Mouse (Mus musculus) intestine, embryonic 14.5 days (tissue): ENCODE data around the gene Tfrc. TPM values are rescaled to one million over a fixed set of nuclear protein-coding genes. Genes with fewer than 3 reads are reported as not detected.
A peak's percentile ranks its signal among the peaks of the same experiment; 100 is the strongest.

ENCODE experiments used
- ATAC-seq: fragments of 200-750 bp; cut with Nextera tagmentation; replicated peaks from 2 replicates; pipeline ENCODE4 v1.8.0; 2017; ENCODE audit warnings: low read depth, moderate number of reproducible peaks, moderate TSS enrichment, moderate library complexity; ENCODE audit not compliant: low FRiP score, low TSS enrichment
- DNase-seq: peaks from one replicate; pipeline ENCODE4 v3.0.0-alpha.2; 2018; ENCODE audit warnings: low spot score
- H3K27ac ChIP-seq: fragments of 300-500 bp; sonication (generic); 2 replicates; pipeline ENCODE4 v1.5.1; 2014; ENCODE audit warnings: low read depth, mild to moderate bottlenecking, control low read depth
- H3K27me3 ChIP-seq: fragments of 300-500 bp; sonication (generic); replicated peaks from 2 replicates; pipeline ENCODE4 v1.6.1; 2014; ENCODE audit warnings: low read length, control low read depth; ENCODE audit not compliant: control insufficient read depth, insufficient read depth
- H3K36me3 ChIP-seq: fragments of 300-500 bp; sonication (generic); 2 replicates; pipeline ENCODE4 v1.6.1; 2014; ENCODE audit warnings: low read length, control low read depth; ENCODE audit not compliant: control insufficient read depth, insufficient read depth
- H3K4me1 ChIP-seq: fragments of 300-500 bp; sonication (generic); replicated peaks from 2 replicates; pipeline ENCODE4 v1.6.1; 2014; ENCODE audit warnings: low read length, control low read depth, mixed read lengths; ENCODE audit not compliant: control insufficient read depth, insufficient read depth
- H3K4me2 ChIP-seq: fragments of 300-500 bp; sonication (generic); 2 replicates; pipeline ENCODE4 v1.6.1; 2014; ENCODE audit warnings: low read length
- H3K4me3 ChIP-seq: fragments of 300-500 bp; sonication (generic); 2 replicates; pipeline ENCODE4 v1.5.1; 2014; ENCODE audit warnings: low read depth, low read length, control low read depth, mixed read lengths
- H3K9ac ChIP-seq: fragments of 300-500 bp; sonication (generic); 2 replicates; pipeline ENCODE4 v1.6.1; 2014; ENCODE audit warnings: mild to moderate bottlenecking, low read length
- H3K9me3 ChIP-seq: fragments of 300-500 bp; sonication (generic); 2 replicates; pipeline ENCODE4 v1.6.1; 2016; ENCODE audit warnings: low read length, control low read depth; ENCODE audit not compliant: control insufficient read depth
- WGBS: fragments of 180-500 bp; shearing (Covaris S2); extraction: QIAGEN DNeasy Blood & Tissue Kit; methylation state at CpG from one replicate; pipeline ENCODE4 v1.1.7; 2014; 5-methylcytosine and 5-hydroxymethylcytosine counted together
- polyA plus RNA-seq: library from polyadenylated mRNA; unstranded; fragments of >200 nt; fragmentation: Nextera tagmentation; extraction: Ambion mirVana; gene quantifications from 2 replicates; pipeline ENCODE4 v1.2.1, GENCODE M21; 2014

The Tfrc gene
- 140 and 162 TPM in 2 replicates for polyA plus RNA-seq

DNA sequence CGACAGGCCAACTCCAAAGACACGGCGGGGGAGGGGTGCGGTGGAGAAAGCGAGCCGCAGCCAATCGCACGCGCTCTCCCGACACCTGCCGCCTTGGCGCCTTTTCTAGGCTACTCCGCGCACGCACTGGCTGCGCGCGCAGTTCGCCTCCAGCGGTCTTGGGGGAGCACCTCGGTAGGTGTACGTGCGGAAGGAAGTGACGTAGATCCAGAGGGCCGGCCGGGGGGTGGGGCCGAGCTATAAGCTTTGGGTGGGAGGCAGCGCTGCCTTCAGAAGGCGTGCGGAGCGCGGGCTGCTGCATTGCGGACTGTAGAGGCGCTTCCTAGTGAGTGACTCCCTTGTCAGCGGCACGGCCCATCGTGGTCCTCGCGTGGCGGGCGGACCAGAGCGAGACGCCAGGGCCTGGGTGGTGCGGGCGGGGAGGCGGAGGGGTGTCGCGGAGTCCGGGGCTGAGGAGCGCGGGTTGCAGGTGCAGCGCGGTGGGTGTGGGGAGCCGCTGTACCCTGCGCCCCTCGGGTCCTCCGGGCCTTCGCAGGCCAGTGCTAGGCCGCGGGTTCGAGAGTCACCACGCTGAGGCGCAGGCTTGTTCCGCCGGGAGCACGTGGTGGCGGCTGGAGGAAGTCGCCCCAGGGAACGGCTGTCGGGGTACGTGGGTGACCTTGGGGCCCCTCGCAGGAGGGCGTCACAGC is at the start of gene Tfrc:
TSS of gene Tfrc (plus strand) at position 209 of the 689 bp plus-strand sequence.
- peak; percentile 98 for DNase-seq
- peak within 1 kb of the TSS; percentile 59 for H3K4me3 ChIP-seq
- peak; percentile 98 for ATAC-seq
- peak within 1 kb of the TSS; percentile 73 for H3K4me2 ChIP-seq
- H3K27ac ChIP-seq: peak within 1 kb of the TSS; percentile 88
- H3K9me3 ChIP-seq: no peaks in the 10 kb centered on the region
- WGBS: under 1% methylated on average over 72 of the region's 73 CpGs
- H3K27me3 ChIP-seq: no peaks in the 10 kb centered on the region
- peak within 1 kb of the TSS; percentile 62 for H3K9ac ChIP-seq
- no peaks in the 10 kb centered on the region for H3K36me3 ChIP-seq
- H3K4me1 ChIP-seq: no peaks in the 10 kb centered on the region

- H3K4me1 ChIP-seq: no peaks in the 10 kb centered on the region
- ATAC-seq (no peak), DNase-seq (no peak)
- H3K9me3 ChIP-seq: no peaks in the 10 kb centered on the region
- WGBS: 62% methylated on average over 4 of the region's 4 CpGs
- H3K9ac ChIP-seq: no peak overlapping the region
- H3K4me2 ChIP-seq: no peak overlapping the region
- no peak overlapping the region for H3K4me3 ChIP-seq
- no peak overlapping the region for H3K27ac ChIP-seq
- H3K36me3 ChIP-seq: no peaks in the 10 kb centered on the region
- H3K27me3 ChIP-seq: no peaks in the 10 kb centered on the region
These were observed 49.2 kb upstream of the Tfrc start for GRCm38 (mm10) chr16:32559493-32559892.

DNA sequence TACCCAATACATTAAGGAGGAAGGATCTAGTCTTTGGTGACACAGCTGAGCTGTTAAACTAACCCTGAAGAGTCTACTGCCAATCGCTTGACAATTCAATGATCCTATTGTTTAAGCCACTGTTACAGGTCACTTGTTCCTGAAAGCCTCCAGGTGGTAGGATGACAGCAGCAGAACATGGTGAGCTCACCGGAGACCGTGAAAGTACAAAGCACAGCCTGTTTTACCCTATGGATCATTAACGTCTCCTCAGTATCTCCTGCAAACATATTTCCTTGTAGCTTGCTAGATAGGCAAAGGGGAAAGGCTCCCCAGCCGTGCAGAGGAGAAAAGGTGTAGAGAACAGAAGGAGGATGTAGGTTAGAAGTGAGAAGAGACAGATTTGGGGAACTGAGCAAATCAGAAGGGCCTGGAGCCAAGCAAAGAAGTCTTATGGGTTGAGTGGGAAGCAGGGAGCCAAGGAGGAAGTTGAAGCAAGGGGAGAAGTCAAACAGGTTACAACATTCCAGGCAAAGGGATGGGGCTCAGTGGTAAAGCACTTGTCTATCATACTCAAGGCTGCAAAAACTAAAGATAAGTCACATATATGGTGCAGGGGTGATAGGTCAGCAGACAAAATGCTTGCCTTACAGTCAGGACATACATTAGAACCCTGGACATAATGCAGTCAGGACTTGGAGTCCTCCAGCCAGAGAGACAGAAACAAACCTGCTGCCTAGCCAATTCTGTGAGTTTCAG is 45.5 kb upstream of the Tfrc start:
- H3K4me3 ChIP-seq: no peak overlapping the region
- no peak overlapping the region for H3K9ac ChIP-seq
- H3K36me3 ChIP-seq: no peaks in the 10 kb centered on the region
- no peaks in the 10 kb centered on the region for H3K27me3 ChIP-seq
- ATAC-seq (peak; percentile 72; the same call in 1 of the 2 replicates), DNase-seq (no peak)
- H3K27ac ChIP-seq: peak overlapping the region; percentile 65
- H3K9me3 ChIP-seq: no peaks in the 10 kb centered on the region
- H3K4me2 ChIP-seq: no peak overlapping the region
- no peaks in the 10 kb centered on the region for H3K4me1 ChIP-seq
- WGBS: 66% methylated on average over 5 of the region's 5 CpGs

DNA sequence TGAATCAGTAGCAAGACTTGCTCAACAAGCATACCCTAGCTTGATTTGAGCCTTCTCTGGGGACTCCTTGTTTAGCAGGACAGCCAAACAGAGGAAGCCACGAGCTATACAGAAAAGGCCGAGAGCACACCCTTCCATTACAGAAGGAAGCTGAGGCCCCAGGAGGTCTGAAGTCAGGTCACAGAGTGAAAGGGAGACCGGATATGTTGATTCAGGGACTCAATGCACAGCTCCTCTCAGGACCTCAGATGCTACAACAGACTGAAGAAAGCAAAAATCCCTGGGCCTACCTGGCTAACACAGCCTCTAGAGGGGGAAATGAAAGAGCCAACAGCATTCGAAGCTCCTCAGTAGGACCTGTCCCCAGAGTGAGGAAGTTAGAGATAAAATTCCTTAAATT is 41.4 kb upstream of the Tfrc start:
- no peak overlapping the region for H3K9ac ChIP-seq
- ATAC-seq: no peak
- no peaks in the 10 kb centered on the region for H3K9me3 ChIP-seq
- no peak for DNase-seq
- H3K4me3 ChIP-seq: no peak overlapping the region
- H3K4me1 ChIP-seq: no peaks in the 10 kb centered on the region
- H3K27me3 ChIP-seq: no peaks in the 10 kb centered on the region
- no peak overlapping the region for H3K27ac ChIP-seq
- 73% methylated on average over 4 of the region's 4 CpGs for whole genome bisulfite sequencing
- no peak overlapping the region for H3K4me2 ChIP-seq
- H3K36me3 ChIP-seq: no peaks in the 10 kb centered on the region

DNA sequence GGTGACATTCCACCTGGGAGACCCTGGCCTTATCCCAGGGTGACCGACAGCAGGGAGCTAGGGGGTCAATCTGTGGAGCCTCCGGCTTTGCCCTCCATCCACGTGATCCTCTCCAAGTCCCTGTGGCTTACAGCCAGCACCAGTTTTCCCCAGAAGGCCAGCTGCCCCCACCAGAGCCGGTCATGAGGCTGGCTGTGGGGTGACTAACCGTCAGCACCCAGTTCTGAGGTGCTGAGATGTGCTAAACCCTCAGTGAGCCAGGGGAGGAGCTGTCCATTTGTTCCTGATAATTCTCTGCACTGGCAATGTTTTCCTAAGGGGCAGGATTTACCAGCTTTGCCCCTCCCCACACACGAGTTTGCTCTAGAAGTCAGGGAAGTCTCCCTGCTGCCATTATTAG is 40.3 kb upstream of the Tfrc start:
- H3K4me1 ChIP-seq: no peaks in the 10 kb centered on the region
- ATAC-seq: no peak

DNA sequence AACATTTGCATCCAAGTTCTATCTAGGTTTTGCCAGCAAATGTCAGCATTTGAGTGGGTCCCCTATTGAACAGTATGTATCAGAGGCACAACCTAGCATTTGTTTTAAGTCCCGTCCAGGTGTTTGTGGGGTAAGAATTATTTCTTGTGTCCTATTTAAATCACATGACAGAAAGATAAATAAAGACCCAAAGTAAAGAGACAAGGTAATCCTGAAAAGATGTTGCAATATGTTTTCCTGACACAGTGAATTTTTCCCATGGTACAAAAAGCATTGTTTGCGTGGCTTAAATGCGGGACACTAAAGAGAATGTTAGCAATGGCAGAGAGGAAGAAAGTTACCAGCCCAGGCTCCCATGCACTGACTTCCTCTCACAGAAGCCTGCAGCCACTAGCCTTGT is 38.7 kb upstream of the Tfrc start:
- ATAC-seq: no peak

More for the DNA sequence above, 40.3 kb upstream of the Tfrc start:
- no peak overlapping the region for H3K9ac ChIP-seq
- 54% methylated on average over 6 of the region's 6 CpGs for WGBS
- H3K9me3 ChIP-seq: no peaks in the 10 kb centered on the region
- DNase-seq: no peak
- no peak overlapping the region for H3K27ac ChIP-seq
- no peaks in the 10 kb centered on the region for H3K27me3 ChIP-seq
- H3K4me2 ChIP-seq: no peak overlapping the region
- no peak overlapping the region for H3K4me3 ChIP-seq
- no peaks in the 10 kb centered on the region for H3K36me3 ChIP-seq

DNA sequence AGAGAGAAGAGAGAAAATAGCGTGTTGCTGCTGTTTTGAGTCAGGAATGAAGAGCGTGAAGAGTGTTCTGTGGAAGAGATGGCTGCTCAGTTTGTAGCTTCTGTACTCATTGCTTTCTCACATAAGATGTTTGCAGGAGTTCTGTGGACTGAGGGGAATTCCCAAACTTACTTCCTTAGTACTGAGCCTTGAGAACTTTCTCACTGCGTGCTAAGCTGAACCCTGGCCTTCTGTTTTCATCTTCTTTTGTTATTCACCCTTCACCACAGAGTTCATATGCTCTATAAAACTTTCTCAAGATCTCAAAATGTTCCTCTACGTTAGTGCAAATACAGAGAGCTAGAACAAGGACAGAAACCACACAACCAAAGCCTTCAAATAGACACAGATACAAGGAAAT is 36.2 kb upstream of the Tfrc start:
- Histone ChIP-seq H3K27me3 (no peaks in the 10 kb centered on the region), H3K9ac (no peak overlapping the region), H3K27ac (no peak overlapping the region), H3K4me2 (no peak overlapping the region), H3K4me3 (no peak overlapping the region), H3K36me3 (no peaks in the 10 kb centered on the region), H3K9me3 (no peaks in the 10 kb centered on the region), H3K4me1 (no peaks in the 10 kb centered on the region)
- 83% methylated on average over 4 of the region's 4 CpGs for WGBS
- ATAC-seq (no peak), DNase-seq (no peak)

More for the DNA sequence above, 38.7 kb upstream of the Tfrc start:
- Histone ChIP-seq H3K27me3 (no peaks in the 10 kb centered on the region), H3K4me3 (no peak overlapping the region), H3K9ac (no peak overlapping the region), H3K36me3 (no peaks in the 10 kb centered on the region), H3K4me2 (no peak overlapping the region), H3K9me3 (no peaks in the 10 kb centered on the region), H3K4me1 (no peaks in the 10 kb centered on the region), H3K27ac (no peak overlapping the region)
- no peak for DNase-seq
- WGBS: 92% methylated on average over 3 of the region's 3 CpGs

DNA sequence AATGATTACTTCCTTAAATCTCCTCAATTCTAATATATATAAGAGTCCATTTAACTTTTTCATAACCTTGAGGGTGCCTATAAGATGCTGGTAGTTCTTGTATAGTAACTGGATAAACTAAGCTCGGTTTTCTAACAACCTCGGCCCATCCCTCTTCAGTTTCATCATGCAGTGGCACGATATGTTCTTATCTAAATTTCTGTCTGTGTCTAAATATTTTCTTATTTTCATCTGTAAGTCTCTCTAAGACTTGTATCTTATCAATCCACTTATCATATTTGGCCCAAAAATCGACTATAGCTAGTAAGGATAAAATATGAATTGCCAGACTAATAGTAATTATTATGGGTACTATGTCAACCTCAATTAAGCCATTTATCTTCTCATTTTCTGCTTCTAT is 22.2 kb upstream of the Tfrc start:
- H3K4me3 ChIP-seq: no peak overlapping the region
- 87% methylated on average over 4 of the region's 4 CpGs for WGBS
- no peaks in the 10 kb centered on the region for H3K27me3 ChIP-seq
- no peak for ATAC-seq
- H3K4me1 ChIP-seq: no peaks in the 10 kb centered on the region
- H3K9me3 ChIP-seq: no peaks in the 10 kb centered on the region
- H3K36me3 ChIP-seq: no peaks in the 10 kb centered on the region
- no peak overlapping the region for H3K27ac ChIP-seq
- H3K4me2 ChIP-seq: no peak overlapping the region
- no peak overlapping the region for H3K9ac ChIP-seq
- DNase-seq: no peak
